Mouse (Mus musculus) cerebral cortex, adult 2 months (tissue): ENCODE data around the gene 4930578G10Rik.

Source experiments
- WGBS: fragments of 180-500 bp; shearing (Covaris S2); methylation state at CpG from one replicate; pipeline ENCODE4 v1.1.7; 2018; 5-methylcytosine and 5-hydroxymethylcytosine counted together

4930578G10Rik gene

GRCm38 (mm10) chr4:42735245-42735644 is at the start of gene 4930578G10Rik:
Gene 4930578G10Rik, plus strand, starts transcription at chr4:42735545.
- WGBS, result no CpG with 5 or more reads among the region's 13 CpGs

GRCm38 (mm10) chr4:42756477-42756876 is 21.1 kb downstream of the 4930578G10Rik start, which contains the start of gene Ccl19:
Gene Ccl19, minus strand, starts transcription at chr4:42756577.
- no CpG with 5 or more reads among the region's 6 CpGs for WGBS

- no CpG with 5 or more reads among the region's 5 CpGs for WGBS
Measured at GRCm38 (mm10) chr4:42773893-42774292, 38.5 kb downstream of the 4930578G10Rik start, which contains the start of gene Ccl21a. Gene Ccl21a, minus strand, starts transcription at chr4:42773993.

GRCm38 (mm10) chr4:42853788-42854187 is 118.4 kb downstream of the 4930578G10Rik start, which contains the start of gene Fam205a1:
Gene Fam205a1, minus strand, starts transcription at chr4:42853888.
- WGBS, result 75% methylated on average over 1 of the region's 1 CpGs

- WGBS, result 93% methylated on average over 1 of the region's 1 CpGs
Measured at GRCm38 (mm10) chr4:42856671-42857070, 121.3 kb downstream of the 4930578G10Rik start, which contains the start of gene Gm12394. Gene Gm12394, minus strand, starts transcription at chr4:42856771.

DNA sequence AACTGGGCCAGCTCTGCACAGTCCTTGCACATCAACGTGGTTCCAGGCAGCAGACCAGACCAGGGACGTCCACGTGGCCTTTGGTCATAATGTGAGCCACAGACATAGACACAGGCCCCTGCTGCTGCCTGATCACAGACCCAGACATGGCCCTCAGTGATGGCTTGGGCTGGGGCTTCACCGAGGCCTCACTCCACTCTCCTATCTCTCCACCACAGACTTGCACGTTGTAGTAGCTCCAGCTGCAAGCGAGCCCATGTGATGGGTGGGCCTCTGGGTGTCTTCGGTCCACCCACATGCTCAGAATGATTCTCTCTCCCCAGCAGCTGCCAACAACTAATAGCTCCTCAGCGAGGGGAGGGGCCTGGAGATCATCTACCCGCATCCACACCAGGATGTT is 125.1 kb downstream of the 4930578G10Rik start:
- 75% methylated on average over 9 of the region's 9 CpGs for WGBS

DNA sequence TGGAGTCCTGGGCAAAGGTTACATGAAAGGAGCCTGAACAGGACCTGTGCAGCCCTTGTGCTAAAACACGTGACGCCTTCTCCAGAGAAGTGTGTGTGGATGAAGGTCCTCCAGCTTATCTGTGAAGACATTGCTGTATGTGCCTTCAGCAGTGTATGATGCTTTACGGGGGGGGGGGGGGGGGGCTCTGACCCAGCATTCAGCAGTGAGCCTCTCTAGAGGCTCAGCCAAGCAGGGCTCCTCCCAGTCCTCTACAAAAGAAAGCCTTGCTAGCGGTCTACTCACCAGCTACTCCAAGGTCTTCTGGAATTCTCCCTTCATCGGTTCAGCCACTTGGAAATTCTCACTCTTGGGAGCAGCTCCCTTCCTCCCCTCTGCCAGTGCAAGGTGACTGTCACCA is 128.1 kb downstream of the 4930578G10Rik start:
- WGBS, result 86% methylated on average over 5 of the region's 5 CpGs

DNA sequence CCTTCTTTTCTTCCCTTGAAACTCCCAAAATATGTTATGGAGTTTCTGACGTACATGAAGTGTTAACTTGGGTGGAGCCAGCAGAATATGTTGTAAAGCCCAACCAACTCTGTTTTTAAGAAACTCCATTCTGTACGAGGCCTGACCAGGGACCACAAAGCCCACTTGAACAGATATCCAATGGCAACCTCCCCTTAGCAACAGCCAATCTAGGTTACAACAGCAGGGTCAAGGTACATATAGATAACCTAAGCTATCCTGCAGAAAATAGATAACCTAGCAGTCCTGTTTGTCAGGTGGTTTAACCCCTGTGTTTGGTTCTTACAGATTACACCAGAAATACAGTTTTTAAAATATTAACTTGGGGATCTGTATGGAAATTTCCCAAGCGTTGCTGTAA is 132.0 kb downstream of the 4930578G10Rik start:
- WGBS, result 62% methylated on average over 3 of the region's 3 CpGs

- WGBS, result 96% methylated on average over 5 of the region's 5 CpGs
Measured at GRCm38 (mm10) chr4:42868193-42868592, 132.8 kb downstream of the 4930578G10Rik start.

DNA sequence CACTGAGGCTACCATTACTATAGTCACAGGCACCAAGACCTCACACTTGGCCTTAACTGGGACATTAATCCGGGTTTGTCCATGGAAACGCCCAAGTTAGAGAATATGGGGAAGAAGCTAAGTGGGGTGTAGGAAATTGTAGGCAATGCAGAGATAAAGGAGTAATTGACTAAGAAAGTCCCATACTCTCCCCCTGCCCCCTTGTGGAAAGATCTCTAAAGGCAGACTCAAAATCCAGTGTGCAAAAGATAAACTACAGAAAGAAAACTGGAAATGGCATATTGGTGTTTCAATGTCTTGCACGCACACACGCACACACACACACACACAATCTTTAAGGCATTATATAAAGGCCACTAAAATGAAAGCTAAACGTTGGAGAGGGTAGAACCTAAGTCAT is 135.4 kb downstream of the 4930578G10Rik start:
- 77% methylated on average over 5 of the region's 5 CpGs for WGBS

DNA sequence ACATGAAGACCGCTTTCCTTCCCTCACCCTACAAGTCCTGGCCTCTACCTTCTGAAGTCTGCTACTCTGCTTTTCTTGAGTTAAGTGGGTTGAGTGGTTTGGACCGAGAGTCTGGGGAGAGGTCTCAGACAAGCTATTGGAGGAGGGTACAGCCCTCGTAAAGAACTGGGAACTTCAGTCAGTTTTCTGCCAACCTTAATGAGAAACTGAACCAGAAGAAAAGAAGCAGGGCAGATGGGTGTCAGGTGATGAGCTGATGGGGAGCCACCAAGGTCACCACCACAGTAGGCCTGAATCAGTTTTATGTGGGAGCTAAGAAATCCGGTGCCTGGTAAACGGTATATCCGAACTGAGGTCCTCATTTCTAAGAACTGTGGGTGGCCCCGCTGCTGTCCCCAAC is 136.8 kb downstream of the 4930578G10Rik start:
- 80% methylated on average over 7 of the region's 7 CpGs for WGBS

- 86% methylated on average over 16 of the region's 16 CpGs for WGBS
Measured at GRCm38 (mm10) chr4:42872746-42873435, 137.5 kb downstream of the 4930578G10Rik start.

DNA sequence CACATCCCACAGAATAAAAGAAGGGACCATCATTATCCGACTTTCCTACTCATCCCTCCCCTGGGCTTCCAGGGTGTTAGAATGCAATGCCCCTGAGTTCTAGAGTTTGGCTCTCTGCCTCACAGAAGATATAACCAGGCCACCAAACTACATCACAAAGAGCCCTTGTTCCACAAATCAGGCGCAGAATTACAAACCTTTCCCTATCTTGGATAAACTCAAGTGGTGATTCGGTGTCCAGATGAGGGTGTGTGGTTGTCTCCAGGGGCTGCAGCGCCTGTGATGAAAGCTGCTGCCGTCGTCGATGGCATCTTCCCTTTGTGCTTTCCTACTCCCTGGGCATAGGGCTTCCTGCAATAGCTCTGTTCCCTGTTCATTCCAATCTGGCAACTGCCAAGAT is 138.8 kb downstream of the 4930578G10Rik start, which contains the start of gene Fam205c:
Fam205c (minus strand) TSS at position 101 of the 400 bp plus-strand sequence.
- 80% methylated on average over 7 of the region's 7 CpGs for WGBS

- WGBS, result 35% methylated on average over 5 of the region's 5 CpGs
Measured at GRCm38 (mm10) chr4:42876586-42877291, 141.4 kb downstream of the 4930578G10Rik start.

- WGBS, result 91% methylated on average over 2 of the region's 2 CpGs
Measured at GRCm38 (mm10) chr4:42877657-42878056, 142.3 kb downstream of the 4930578G10Rik start.

GRCm38 (mm10) chr4:42879829-42880676 is 144.7 kb downstream of the 4930578G10Rik start:
- 78% methylated on average over 16 of the region's 16 CpGs for WGBS

DNA sequence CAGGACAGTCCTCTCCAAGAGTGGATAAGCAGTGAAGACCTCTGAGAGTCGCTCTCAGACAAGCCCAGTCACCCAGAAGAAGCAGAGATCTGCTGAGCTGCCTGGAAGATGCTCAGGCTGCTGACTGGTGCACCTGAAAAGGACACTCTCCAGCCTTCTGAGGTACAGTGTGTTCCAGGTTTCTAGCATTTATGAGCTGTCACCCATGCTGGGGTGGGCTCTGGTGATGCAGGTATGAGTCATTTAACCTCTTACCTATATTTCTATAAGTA is 145.3 kb downstream of the 4930578G10Rik start:
- 52% methylated on average over 1 of the region's 1 CpGs for WGBS

- WGBS, result 58% methylated on average over 6 of the region's 6 CpGs
Measured at GRCm38 (mm10) chr4:42886926-42887325, 151.6 kb downstream of the 4930578G10Rik start.

DNA sequence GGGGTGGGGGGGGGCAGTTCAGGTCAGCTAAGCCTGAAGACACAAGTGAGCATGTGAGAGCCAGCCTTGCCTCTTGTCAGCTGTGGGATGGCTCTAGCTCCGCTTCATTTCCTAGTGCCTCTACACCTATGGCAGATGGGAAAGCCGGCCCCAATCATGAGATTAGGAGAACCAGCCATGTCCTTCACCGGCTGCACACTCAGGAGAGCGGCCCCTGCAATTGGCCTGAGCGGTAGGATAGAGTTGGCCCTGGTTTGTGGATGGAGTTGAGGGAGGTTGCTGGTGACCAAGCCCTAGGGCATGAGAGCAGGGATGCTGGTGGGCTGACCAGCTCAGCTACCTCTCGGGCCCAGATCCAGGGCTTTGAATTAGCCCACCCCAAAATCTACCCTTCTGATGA is 153.5 kb downstream of the 4930578G10Rik start:
- 93% methylated on average over 6 of the region's 6 CpGs for WGBS

- WGBS, result 66% methylated on average over 7 of the region's 7 CpGs
Measured at GRCm38 (mm10) chr4:42891176-42891575, 155.8 kb downstream of the 4930578G10Rik start.

DNA sequence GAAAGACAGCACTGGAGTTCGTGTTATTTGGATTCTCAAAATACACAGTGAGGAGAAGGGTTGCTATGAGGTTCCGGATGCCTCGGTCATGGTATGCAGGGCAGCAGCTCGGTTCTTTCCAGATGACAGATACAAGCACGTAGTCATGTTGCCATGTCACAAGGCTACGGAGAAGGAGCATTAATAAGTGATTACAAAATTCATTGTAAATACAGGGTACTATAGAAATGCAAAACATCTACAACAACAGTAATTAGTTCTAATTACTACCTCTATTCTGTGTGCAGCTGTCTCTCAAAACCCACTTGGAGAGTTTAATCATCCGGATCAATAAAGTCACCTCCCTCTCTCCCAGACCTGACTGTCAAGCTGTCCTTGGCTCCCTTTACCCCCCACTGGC is 159.8 kb downstream of the 4930578G10Rik start:
- WGBS, result 68% methylated on average over 7 of the region's 7 CpGs
